Mouse (Mus musculus) ES-Bruce4 (cell line): ENCODE results near the gene Rps6ka2. TPM values are rescaled to one million over a fixed set of nuclear protein-coding genes. Genes with fewer than 3 reads are reported as not detected.
"Not testable (repeated sequence)": the region's sequence is repeated elsewhere in the genome, so short reads cannot be mapped to it uniquely, and the experiment has no call there.

Experiments used
- H3K27ac ChIP-seq: 2 replicates; pipeline ENCODE4 v1.5.1; 2012; ENCODE audit warnings: low read length, inconsistent platforms; ENCODE audit not compliant: insufficient read depth
- H3K27me3 ChIP-seq: 2 replicates; pipeline ENCODE4 v1.6.1; 2012; ENCODE audit warnings: mild to moderate bottlenecking, low read length, inconsistent platforms; ENCODE audit not compliant: control insufficient read depth, poor library complexity, insufficient read depth, severe bottlenecking
- H3K36me3 ChIP-seq: 2 replicates; pipeline ENCODE4 v1.6.1; 2012; ENCODE audit warnings: inconsistent platforms, mild to moderate bottlenecking, low read length, moderate library complexity; ENCODE audit not compliant: control insufficient read depth, poor library complexity, insufficient read depth, severe bottlenecking
- H3K4me1 ChIP-seq: one replicate; pipeline ENCODE4 v1.8.1; 2011; ENCODE audit warnings: low read length; ENCODE audit not compliant: control insufficient read depth, insufficient read depth
- H3K4me3 ChIP-seq: 2 replicates; pipeline ENCODE4 v1.5.1; 2011; ENCODE audit warnings: low read depth, mild to moderate bottlenecking, low read length
- H3K9ac ChIP-seq: 2 replicates; pipeline ENCODE4 v1.6.1; 2012; ENCODE audit warnings: low read depth, mild to moderate bottlenecking, inconsistent platforms; ENCODE audit not compliant: poor library complexity, severe bottlenecking
- H3K9me3 ChIP-seq: replicated peaks from 2 replicates; pipeline ENCODE4 v1.6.1; 2012; ENCODE audit warnings: mild to moderate bottlenecking, low read length, inconsistent platforms; ENCODE audit not compliant: control insufficient read depth, poor library complexity, insufficient read depth, severe bottlenecking
- polyA plus RNA-seq: library from polyadenylated mRNA; stranded (reverse); fragments of >200 nt; gene quantifications from 2 replicates; pipeline ENCODE4 v1.2.4, GENCODE M21; 2011; ENCODE audit warnings: low read depth; ENCODE audit not compliant: missing spikeins, insufficient read depth, insufficient read length

Rps6ka2 gene
- polyA plus RNA-seq, 1 experiment, result 26.6 TPM

- H3K36me3 ChIP-seq, H3K4me3 ChIP-seq, H3K4me1 ChIP-seq, H3K27ac ChIP-seq, H3K9ac ChIP-seq, H3K9me3 ChIP-seq, H3K27me3 ChIP-seq: not testable (repeated sequence)
Measured at GRCm38 (mm10) chr17:7337381-7337780, 167.5 kb downstream of the Rps6ka2 start.

GRCm38 (mm10) chr17:7348765-7349164, 178.8 kb downstream of the Rps6ka2 start:
- not testable (repeated sequence) for H3K27me3 ChIP-seq, H3K9ac ChIP-seq, H3K9me3 ChIP-seq, H3K4me3 ChIP-seq, H3K36me3 ChIP-seq, H3K4me1 ChIP-seq, H3K27ac ChIP-seq

DNA sequence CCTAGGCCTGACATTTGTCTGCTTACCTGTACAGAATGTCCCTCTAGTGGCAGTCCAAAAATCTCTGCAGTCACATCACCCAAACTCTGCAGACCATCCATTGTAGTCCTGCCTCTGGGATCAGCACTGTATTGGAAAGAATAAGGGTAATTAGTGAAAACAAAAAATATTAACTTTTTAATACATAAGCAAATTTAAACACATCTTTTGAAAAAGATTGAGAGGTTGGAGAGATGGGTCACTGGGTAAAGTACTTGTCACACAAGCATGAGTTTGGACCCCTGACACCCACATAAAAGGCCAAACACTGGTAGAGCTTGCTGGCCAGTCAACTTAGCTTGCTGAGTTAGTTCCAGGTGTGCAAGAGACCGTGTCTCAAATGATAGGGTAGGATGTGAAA, 182.7 kb downstream of the Rps6ka2 start, which contains the start of gene Ttll2:
TSS of gene Ttll2 (minus strand) at position 101 of the 400 bp plus-strand sequence.
- H3K9me3 ChIP-seq, H3K4me1 ChIP-seq, H3K9ac ChIP-seq, H3K27ac ChIP-seq, H3K4me3 ChIP-seq, H3K27me3 ChIP-seq, H3K36me3 ChIP-seq: not testable (repeated sequence)

Other genes with a start within 250 kb of the Rps6ka2 start
- 14.7 and 17.7 TPM in 2 replicates for gene Rsph3b, start 221.4 kb upstream of the Rps6ka2 start, polyA plus RNA-seq
- 46.6 and 48.5 TPM in 2 replicates for gene Tagap1, start 209.0 kb upstream of the Rps6ka2 start, polyA plus RNA-seq
- 74.7 and 79.9 TPM in 2 replicates for gene Rnaset2b, start 199.5 kb upstream of the Rps6ka2 start, polyA plus RNA-seq
- gene Gm49721, start 191.2 kb upstream of the Rps6ka2 start, polyA plus RNA-seq, result not detected in 2 replicates
- gene Gm1604a, start 144.5 kb upstream of the Rps6ka2 start, polyA plus RNA-seq, result not detected in 2 replicates
- gene Tcp10a, start 154.5 kb downstream of the Rps6ka2 start, polyA plus RNA-seq, result 0.27 TPM in 1 of 2 replicates, not detected in the other
- gene Ttll2, start 182.6 kb downstream of the Rps6ka2 start, polyA plus RNA-seq, result not detected in 2 replicates
- gene Gm49630, start 201.9 kb downstream of the Rps6ka2 start, polyA plus RNA-seq, result not detected in 2 replicates
- not detected in 2 replicates for gene Unc93a2, start 215.3 kb downstream of the Rps6ka2 start, polyA plus RNA-seq